Mouse (Mus musculus) gonadal fat pad, adult 2 months (tissue): ENCODE results near the gene Syk. TPM values are rescaled to one million over a fixed set of nuclear protein-coding genes. Genes with fewer than 3 reads are reported as not detected.

ENCODE experiments used
- DNase-seq: peaks from one replicate; pipeline ENCODE4 v3.0.0-alpha.2; 2012; ENCODE audit warnings: low read depth
- polyA plus RNA-seq: library from polyadenylated mRNA; depleted of rRNA; stranded (reverse); fragments of >200 nt; gene quantifications from 2 replicates; pipeline ENCODE4 v1.2.3, GENCODE M21; 2012; rRNA removed

The Syk gene
- polyA plus RNA-seq, result 23.1 and 33.4 TPM in 2 replicates

DNA sequence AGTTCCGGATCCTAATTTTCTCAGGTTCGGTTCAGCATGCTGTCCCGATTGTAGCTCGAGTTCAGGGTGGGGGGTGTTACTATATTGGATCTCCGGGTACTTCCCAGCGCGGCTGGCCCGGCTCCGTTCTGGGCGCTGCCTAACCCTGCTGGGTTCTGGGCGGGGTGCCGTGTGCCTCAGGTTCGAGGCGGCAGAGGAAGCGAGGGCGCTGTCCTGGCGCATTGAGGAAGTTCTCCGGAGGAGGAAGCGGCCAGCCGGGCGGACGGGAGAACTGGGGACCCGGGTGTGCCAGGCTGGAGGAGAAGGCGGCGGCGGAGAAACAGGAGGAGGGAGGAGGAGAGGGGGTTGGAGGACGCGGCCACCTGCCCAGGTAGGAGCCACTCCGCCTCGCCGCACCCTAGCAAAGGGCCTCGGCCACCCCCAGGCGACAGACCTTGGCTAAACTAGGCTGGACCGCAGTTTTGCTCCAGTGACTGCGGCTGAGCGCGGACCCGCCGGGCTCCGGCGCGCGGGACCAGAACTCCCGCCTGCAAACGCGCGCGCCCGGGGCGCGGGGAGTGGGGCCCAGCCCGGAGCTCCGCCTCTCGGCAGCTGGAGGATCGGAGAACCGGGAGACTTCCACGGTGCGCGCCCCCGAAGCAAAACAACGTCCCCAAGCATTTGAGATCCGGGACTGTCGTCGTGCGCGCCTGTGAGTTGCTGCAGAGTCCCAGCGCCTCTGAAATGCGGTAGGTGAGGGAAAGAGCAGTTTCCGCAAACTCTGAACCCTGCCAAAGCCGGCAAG is at the start of gene Syk:
Syk (plus strand) TSS at position 296 of the 784 bp plus-strand sequence.
- no peak for DNase-seq

DNA sequence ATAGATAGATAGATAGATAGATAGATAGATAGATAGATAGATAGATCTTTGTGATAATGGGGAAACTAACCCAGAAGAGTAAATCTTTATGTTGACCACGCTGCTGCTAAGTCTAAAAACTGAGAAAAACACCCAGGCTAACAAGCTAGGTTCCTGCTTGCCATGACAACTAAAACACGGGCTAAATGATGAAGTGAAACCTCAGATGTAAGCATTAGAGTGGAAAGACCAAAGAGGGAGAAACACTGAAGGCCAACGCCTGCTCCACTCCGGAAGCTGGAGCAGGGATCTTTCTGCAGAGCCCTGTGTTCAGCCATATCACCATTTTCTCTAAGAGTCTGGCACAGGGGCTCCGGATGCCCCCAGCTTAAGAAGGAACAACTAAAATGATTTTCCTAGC is 49.3 kb upstream of the Syk start:
- DNase-seq, result no peak

DNA sequence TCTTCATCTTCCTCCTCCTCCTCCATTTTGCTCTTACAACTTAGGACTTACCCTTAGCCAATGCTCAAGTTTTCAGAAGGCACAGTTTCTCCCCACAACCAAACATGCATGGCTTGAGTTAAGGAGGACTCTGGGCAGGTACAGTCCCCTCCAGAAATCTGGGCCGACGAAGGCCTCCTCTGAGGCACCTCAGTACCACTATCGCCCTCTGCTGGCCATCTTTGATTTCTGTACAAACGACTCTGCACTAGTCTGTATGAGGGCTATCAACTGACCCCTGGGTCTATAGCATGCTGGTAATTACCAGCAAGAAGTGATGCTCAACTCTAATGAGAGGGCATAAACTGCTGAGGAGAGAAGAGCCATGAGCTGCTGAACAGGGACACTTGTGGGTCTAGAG is 47.4 kb upstream of the Syk start:
- no peak for DNase-seq

DNA sequence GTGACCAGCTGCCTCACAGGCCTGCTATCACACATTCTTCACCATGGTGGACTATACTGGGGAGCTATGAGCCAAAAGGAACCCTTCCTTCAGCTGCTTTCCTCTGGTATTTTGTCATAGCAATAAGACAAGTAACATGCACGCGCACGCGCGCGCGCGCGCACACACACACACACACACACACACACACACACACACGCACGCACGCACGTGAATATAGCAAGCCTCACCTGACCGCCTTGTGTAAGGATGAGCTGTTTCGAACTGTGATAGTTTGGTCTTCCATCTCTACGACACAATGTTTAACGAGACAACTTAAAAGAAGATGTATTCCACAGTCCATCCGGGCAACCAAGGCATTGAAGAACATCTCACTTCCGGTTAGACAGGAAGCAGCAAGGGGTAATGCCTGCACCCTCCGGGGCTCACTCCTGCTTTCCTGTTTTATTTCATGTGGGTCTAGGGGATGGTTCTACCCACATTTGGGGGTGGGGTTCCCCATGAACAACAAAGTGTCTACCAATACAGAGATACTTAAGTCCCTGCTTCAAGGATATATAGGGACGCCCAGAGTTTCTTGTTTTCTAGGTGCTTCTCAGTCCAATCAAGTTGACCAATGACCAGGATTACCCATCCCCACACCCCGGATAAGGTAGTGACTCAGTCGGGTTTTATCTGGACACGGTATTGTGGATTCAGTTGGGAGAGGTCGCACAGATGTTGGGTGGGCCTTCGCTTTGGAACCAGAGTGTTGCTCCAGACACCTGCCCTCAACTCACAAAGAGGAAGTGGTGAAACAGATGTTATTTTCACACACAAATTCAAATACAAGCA is 45.0 kb upstream of the Syk start:
- DNase-seq, result no peak

DNA sequence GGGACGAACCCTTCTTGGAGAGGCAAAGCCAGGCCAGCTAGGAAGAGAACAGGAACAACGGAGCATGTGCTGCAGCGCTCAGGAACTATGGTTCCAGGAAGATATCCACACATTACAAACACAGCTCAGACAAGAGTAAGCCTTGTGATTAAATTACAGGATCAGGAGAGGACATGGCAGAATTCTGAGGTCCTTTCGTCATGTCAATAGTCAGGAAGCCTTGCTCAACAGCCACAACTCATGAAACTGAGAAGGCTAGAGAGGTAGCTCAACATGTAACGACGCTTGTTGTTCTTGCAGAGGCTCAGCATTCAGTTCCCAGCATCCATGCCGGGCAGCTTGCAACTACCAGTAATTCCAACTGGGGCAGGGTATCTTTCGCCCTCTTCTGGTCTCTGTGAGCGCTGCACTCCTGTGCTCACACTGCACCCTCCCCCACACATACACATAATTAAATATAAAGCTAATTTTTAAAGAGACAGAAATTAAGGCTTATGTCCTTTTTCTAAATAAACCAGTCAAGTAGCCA is 44.3 kb upstream of the Syk start:
- DNase-seq, result no peak

DNA sequence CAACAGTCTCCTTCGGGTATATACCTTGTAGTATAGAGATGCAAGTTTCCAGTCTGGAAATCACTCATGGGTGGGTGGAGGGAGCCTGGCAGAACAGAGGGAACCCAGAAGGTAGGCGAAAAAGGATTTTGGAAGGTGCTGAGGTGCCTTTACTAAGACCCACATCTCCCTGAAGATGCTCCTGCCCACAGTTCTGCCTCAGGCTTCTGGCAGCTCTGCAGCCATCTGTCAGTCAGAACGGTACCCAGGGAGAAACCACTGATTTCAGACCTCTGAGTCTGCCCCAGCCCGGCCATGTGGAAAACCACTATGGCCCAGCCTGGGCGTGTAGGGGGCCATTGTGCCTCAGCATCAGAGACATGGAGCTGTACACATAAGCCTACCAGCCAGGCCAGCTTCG is 43.5 kb upstream of the Syk start:
- DNase-seq, result no peak

DNA sequence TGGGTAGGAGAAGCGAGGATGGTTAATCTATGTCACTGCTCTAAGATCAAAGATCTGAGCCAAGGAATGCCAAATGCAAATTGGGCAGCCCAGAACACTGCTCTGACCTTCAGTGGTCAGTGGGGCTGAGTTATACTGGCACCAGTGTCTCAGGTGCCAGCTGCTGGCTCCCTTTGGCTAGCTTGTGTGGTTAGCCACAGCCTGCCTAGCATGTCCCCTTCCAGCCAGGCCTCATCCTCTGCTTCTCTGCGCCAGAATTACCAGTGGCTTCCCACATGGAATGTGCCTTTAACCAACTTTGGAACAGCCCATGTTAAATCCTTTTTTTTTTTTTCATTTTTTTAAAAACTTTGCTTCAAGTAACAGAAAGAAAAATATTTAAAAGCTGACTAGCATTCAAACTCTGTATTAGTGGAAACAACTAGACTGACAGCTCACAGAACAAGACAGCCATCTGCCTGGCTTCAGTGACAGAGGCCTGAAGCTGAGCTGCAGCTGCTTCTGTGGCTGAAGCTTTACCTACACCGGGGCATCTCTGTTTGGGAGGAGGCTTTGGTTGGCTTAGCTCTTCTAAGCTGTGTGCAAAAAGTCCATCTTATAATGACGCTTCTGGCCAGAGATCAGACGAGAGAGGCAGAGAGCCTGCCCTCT is 41.5 kb upstream of the Syk start:
- DNase-seq, result no peak

DNA sequence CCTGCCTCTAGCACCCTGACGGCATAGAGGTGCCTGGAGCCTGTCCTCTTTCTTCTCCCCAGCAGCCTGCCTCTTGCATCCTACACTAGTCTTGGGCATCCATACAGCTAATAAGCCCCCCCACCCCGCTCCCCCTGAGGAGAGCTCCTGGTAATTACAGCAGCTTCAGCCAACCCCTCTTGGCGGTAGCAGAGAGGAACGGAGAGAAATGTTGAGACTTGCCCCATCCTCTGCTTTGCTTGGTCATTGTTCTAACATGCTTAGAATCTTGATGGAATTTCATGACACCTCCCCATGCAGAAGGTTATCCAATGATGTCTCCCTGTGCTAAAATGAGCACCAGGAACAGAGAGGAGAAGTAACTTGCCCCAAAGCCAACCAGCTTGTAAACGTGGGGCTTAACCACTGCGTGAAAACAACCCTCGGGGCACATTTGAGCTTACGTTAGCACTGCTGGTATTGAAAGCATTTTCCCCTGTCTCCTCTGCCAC is 40.9 kb upstream of the Syk start:
- DNase-seq, result no peak

DNA sequence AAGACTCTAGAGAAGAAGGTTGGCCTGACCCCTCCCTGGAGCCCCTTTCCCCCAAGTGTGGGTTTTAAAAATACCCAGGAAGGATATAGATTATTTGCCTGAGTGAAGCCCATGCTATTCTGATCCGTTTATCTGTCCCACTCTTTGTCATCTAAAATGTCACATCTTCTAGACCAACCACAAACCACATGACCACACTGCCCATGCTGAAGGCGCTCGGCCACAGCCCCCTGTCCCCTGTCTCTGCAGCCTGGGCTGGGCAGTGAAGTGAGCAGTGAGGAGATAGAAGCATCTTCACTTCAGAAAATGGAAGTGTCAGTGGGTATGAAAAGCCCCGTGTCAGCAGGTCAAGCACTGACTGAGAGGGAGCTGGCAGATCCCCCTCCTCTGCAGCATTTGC is 40.3 kb upstream of the Syk start:
- DNase-seq, result no peak

DNA sequence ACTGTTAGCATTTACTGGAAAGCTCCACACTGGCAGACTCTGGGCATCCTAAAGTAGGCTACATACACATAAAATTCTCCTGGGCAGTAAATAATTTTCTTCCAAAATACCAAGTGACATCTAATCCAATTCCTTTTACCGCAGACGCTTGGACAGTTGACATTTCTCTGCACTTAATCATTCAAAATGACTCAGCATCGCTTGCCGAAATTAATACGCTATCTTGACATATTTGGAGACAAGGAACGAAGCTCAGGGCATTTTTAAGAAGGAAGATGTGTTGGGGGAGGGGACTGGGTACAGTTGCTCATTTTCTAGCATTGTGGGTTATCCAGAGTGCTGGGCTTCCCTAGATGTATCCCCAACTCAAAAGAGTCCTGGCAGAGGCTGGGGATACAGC is 36.7 kb upstream of the Syk start:
- no peak for DNase-seq

DNA sequence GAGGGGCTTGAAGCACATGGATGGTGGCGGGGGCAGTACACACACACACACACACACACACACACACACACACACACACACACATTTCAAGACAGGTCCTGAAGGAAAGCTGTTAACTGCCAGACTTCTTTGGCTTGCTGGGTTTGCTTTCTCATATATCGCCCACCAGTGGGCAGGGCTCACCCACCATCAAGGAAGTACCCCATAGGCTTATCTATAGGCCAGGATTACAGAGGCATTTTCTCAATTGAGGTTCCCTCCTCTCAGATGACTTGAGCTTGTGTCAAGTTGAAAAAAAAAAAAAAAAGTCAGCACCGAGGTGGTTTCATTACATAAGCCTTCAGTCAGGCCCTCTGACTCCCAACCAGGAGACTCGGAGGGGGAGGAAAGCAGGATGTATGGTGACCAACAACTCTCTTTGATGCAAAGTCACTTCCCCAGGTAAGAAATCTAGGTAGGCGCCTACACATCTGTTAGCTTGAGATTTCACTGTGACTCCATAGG is 32.2 kb upstream of the Syk start:
- no peak for DNase-seq

DNA sequence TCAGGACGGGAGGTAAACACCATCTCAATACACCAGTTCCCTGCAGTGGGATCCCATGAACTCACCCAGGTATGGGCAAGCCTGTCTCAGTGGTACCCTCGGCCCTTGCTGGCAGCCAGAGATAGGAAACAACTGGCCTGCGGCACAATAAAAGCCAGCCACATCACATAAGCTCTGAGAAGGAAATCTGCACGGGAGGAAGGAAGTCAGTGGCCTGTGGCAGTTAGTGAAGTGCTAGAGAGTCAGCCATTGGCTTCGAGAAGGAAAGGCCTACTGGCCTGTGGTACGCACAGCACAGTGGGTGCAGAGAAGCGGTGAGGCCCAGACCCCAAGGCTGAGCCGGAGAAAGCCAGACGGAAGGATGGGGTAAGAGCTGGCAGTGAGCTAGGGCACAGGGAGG is 31.7 kb upstream of the Syk start:
- no peak for DNase-seq

DNA sequence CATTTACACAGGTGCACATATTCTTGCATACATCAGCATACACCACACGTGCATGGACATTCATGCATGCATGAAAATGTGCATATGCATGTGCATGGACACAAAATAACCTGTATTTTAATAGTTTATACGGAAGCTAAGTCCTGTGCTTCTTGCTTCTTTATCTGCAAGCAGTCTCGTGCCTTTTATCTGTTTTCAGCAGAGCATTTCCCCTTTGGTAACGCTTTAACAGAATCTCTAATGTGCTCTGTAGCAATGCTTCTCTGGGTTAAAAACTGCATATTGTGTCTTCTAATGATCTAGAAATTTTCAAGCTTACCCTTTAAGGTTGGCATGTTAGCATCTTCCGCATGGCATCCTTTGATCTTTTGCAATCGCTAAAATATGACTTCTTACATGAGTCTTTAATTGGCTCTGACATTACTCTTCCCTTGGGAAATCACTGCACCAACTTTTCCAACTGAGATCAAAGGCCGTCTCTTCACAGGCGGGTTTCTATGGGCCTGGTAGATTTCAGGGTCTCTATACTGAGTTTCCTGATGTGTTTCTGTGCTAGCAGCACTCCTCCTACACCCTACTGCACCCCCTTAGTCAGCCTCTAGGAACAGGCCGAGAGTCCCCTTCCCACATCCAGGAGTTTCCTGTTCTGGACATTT is 30.0 kb upstream of the Syk start:
- no peak for DNase-seq

DNA sequence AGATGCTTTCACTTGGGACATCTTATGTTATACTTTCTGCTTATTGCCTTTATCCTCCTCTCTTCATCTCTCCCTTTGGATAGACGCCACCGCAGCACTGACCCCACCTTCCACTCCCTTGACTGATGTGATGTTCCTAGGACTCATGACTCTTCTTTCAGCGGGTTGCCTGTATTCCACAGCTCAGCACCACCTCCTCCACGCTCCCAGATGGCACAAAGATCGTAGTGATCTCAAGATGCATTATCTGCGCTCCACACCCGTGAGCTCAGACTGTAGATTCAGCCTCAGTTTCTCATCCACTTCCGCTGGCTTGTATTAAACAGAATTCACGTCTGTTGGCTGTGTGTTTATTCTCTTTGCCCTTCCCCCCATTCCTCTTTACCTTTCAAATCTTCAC is 28.3 kb upstream of the Syk start:
- no peak for DNase-seq

DNA sequence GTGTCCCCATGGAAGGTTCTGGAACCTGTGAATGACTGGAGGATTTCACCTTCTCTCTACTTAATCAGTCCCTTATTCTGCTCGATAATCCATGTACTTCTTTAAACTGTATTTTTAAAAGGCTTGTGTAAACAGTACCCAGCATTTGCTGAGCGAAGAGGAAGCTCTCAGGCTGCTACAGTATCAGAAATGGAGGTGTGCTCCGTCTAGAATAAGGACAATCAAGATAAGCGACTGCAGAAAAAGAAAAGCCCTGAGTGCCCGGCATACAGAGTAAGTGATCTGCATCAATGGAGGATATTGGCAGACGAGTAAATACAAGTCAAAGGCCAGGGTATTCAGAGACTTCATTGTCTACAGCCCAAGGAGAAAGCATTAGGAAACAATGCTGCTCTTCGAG is 25.6 kb upstream of the Syk start:
- DNase-seq, result no peak

DNA sequence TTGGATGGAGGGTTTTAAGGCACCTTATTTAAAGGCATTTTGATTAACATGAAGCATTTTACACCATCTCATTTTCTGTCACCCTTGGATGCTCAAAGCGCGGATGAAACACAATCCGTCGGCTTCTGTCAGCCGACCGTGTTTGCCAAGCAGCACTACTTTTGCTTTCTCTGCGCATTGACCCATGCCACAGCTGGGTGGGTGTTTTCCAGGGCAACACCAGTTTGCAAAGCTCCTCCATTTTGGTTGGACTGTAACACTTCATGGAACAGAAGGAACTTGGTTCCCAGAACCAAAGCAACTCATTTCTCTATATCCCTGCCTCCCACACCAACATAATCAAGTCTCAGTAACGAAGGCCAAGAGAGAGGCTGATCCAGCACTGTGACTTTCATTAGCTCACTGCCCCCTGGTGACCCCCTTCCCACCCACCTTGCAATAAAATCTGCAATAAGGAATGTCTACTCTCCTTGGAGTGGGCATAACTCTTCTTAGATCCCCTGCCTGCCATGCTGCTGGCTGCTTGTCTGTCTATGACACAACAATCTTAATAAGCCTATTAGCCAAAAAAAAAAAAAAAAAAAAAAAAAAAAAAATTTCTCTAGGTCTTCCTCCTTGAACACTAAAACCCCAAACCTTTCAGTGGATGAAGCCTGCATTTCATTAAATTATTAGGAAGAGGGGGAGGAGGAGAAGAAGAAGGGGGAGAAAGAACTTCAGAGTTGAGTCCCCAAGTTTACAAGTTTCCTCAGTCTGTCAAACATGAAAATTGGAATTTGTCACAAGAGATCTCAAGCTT is 21.4 kb upstream of the Syk start:
- no peak for DNase-seq

DNA sequence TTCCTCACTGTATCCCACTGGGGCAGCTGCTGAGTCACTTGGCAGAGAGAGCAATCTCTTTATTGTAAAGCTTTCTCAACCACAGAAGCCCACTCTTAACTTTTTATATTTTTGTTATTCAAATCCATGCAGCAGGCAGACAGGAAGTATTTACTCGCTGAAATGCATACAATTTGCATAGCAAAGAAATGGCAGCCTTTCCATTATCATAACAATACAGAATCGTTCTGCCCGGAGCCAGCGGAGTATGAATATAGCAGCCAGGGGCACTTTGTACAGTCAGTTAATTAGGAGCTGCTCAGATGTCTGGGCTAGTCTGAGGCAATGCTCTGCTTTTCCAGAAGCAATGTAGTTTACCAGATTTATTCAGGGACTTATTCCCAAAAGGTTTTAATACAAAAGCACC is 20.8 kb upstream of the Syk start:
- no peak for DNase-seq

DNA sequence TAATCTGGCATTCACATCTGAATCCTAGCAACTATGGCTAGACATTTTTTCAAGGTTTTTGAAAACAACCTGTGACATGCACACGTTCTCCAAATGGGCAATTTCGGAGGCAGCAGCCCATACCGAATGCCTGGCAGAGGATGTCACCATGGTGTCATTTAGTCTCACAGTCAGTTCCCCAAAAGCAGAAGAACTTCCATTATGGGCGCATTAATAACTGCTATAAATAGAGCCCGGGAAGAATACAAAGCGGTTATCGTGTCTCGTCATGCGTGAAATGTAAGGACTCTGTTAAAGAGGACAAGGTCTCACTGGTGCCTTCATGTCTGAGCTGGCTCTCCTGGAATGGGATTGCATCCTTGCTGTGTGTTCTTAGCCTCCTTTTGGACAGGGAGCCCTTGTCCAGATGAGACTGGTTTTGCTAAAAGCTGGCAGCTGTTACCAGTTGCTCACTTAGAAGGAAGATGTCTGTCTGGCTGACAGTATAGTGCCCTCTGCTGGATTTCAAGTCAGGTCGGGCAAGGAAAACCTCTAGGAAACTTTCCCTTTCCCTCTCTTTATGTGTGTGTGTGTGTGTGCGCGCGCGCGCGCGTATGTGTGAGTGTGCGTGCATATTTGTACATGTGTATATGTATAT is 17.8 kb upstream of the Syk start:
- no peak for DNase-seq

DNA sequence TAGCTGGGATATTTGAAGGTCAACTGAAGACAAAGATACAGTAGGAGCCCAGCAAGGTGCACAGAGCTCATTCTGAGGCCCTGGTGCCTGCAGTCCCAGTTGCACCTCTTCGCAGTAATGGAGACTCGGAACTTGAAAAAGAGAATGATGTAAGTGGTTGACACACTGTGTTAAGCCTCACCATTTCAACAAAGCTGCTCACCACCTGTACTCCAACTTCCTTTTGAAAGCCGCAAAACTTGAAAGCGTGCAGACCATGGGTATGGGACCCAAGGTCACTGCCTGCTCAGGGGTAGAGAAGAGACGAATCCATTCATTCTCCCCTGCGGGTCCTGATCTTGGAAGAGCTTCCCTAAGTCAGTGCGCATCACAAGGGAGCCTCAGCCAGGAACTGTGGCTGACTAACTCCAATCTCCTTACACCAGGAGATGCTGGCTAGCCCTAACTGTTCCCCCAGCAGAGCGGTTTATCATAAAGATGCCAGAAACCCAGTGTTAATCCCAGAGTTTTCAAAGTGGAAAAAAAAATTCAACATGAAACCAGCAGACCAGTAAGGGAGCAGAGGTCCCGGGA is 16.7 kb upstream of the Syk start:
- no peak for DNase-seq

DNA sequence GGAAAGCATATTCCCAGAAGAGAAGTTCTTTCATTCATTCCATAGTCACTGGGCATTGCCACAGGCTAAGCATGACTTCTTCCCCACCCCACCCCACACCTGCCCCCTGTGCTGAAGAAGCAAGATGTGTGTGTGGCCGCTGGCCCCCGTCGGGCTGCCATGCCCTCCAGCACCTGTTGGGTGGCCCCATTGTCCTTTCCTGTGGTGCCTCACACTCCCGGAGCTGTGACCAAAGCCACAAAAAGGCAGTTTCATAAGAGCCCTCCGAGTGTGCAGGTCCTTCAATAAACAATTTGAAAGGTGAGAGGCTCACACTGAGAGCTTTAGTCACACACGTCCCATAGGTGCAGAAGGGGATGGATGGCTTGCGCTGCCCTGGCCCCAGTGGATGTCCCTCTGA is 16.2 kb upstream of the Syk start:
- no peak for DNase-seq
